ENCODE assay signal across 7 mouse cellular contexts in the genomic region with DNA sequence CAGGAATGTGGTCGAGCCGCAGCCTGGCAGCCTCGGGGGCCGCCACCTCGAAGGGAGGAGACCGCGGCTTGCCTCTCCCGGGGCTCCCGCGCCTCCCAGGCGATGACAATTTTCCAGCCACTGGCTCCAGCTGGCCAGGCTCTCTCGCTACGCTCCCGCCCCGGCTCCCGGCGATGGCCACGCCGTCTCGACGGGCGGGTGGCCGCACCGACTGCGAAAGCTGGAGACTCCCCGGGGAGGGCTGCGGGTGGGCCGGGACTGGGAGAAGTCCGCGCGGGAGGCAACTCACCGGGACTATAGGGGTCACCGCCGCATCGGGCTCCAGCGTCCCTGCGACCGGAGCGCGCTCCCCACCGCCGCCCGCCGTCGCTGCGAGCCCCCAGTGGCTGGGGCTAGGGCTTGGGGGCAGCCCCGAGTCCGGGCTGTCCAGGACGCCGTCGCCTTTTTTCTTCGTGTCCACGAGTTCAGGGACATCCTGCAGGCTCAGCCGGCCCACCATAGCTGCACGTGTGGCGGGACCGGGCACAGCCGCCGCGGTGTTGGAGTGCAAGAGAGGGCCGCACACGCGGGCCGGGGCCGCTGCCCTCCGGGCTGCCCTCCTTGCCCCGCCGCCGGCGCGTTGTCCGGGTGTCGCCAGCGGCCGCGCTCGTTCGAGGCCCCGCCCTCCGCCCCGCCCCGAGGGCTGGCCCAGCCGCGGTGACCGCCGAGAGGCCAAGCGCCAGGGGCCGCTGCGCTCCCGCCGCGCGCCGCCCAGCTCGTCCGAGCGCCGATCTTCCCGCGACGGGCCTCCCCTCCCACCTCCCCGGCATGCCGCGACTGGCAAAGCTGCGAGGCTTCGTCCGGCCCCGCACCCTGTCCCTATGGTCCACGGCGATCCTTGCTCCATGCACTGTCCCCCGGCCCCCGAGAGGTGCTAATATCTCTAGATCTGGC. TPM values are rescaled to one million over a fixed set of nuclear protein-coding genes. Genes with fewer than 3 reads are reported as not detected.
DNase-seq lines count a peak whose midpoint lies in the region; ATAC-seq lines count a peak whose summit lies in the region.

Rflnb (minus strand) TSS at position 644 of the 933 bp plus-strand sequence.

- H3K27me3 ChIP-seq in limb, embryonic 10.5 days (ENCODE audit: low read depth, poor library complexity, severe bottlenecking) = peaks cover 18% of the 10 kb centered on the region
- H3K27me3 ChIP-seq in midbrain, embryonic 12.5 days = peaks cover 41% of the 10 kb centered on the region

- H3K4me3 ChIP-seq in limb, embryonic 10.5 days = peak within 1 kb of the TSS; percentile 69
- H3K4me3 ChIP-seq in midbrain, embryonic 12.5 days = peak within 1 kb of the TSS; percentile 66

- DNase-seq in adrenal gland, adult 8-10 months = peak; percentile 79
- peak; percentile 89 for DNase-seq in embryo, embryonic 10.5 days (ENCODE audit: low spot score)
- peak; percentile 91 for DNase-seq in gastrocnemius, postnatal 25 days
- peak; percentile 93 for DNase-seq in limb, embryonic 10.5 days (ENCODE audit: low spot score)
- DNase-seq in right cerebral cortex, postnatal 4 days = peak; percentile 72

- H3K9ac ChIP-seq in midbrain, embryonic 12.5 days (replicated peaks) = peak within 1 kb of the TSS; percentile 68

- peak; percentile 43 for ATAC-seq in inflammation-experienced regulatory T-cells, adult 6 months
- peak; percentile 91 for ATAC-seq in midbrain, embryonic 12.5 days (ENCODE audit: low FRiP score, low read depth)

- H3K4me1 ChIP-seq in limb, embryonic 10.5 days = peaks cover 37% of the 10 kb centered on the region
- peaks cover 21% of the 10 kb centered on the region for H3K4me1 ChIP-seq in midbrain, embryonic 12.5 days

- no peaks in the 10 kb centered on the region for H3K9me3 ChIP-seq in limb, embryonic 10.5 days (replicated peaks)
- H3K9me3 ChIP-seq in midbrain, embryonic 12.5 days = no peaks in the 10 kb centered on the region

- peaks cover 19% of the 10 kb centered on the region for H3K36me3 ChIP-seq in limb, embryonic 10.5 days
- no peaks in the 10 kb centered on the region for H3K36me3 ChIP-seq in midbrain, embryonic 12.5 days

- peak within 1 kb of the TSS; percentile 89 for H3K27ac ChIP-seq in limb, embryonic 10.5 days
- H3K27ac ChIP-seq in midbrain, embryonic 12.5 days (replicated peaks) = peak within 1 kb of the TSS; percentile 39; the same call in 1 of the 2 replicates

- WGBS in limb, embryonic 10.5 days = 1% methylated on average over 108 of the region's 112 CpGs
- WGBS in midbrain, embryonic 12.5 days = 1% methylated on average over 73 of the region's 112 CpGs

- H3K4me2 ChIP-seq in midbrain, embryonic 12.5 days (replicated peaks) = peak within 1 kb of the TSS; percentile 92

RNA-seq across cellular contexts. Expression of gene Rflnb, which starts in this region (rescaled TPM):
- total RNA-seq in adrenal gland, adult 8-10 months (2022) = 10 to 100 TPM; 11.0 to 28.9 (median 16.0) TPM
- 10 to 100 TPM; 22.5 to 34.6 TPM for total RNA-seq in gastrocnemius, postnatal 25 days (2021)
- 10 to 100 TPM in 2 of 3 experiments, 1 to 10 TPM in 1; 7.9 to 25.3 (median 24.8) TPM for polyA plus RNA-seq in inflammation-experienced regulatory T-cells, adult 6 months (2017; shearing (Covaris generic))
- polyA plus RNA-seq in limb, embryonic 10.5 days (2016; fragmentation: Nextera tagmentation; extraction: Ambion mirVana) = 25.6 and 35.4 TPM in 2 replicates
- polyA plus RNA-seq in midbrain, embryonic 12.5 days (2016; fragmentation: Nextera tagmentation; extraction: Ambion mirVana) = 13.0 and 14.4 TPM in 2 replicates

Comparison
In these comparisons a context has a peak if more than half of its experiments do, and no peak if none do; other contexts are left out.
1. Peak in every context shown above with its lines: DNase-seq, ATAC-seq, H3K4me3 ChIP-seq and H3K27ac ChIP-seq.